Mouse (Mus musculus) lung, postnatal 0 days (tissue): ENCODE measurements at regions not wholly inside any gene's neighbourhood (a gene's known extent, or its start where the extent isn't known, plus 50 kb on each side); places are given as distances from the start of the nearest gene placed in this dataset.

Experiments used
- ATAC-seq: fragments of 200-750 bp; cut with Nextera tagmentation; 2 replicates; pipeline ENCODE4 v1.8.0; 2017; ENCODE audit warnings: moderate library complexity
- DNase-seq: peaks from one replicate; pipeline ENCODE4 v3.0.0-alpha.2; 2016; ENCODE audit warnings: low spot score
- H3K27ac ChIP-seq: fragments of 300-500 bp; sonication (generic); 2 replicates; pipeline ENCODE4 v1.5.1; 2014; ENCODE audit warnings: antibody characterized with exemption, mild to moderate bottlenecking, low read length, mixed read lengths
- H3K27me3 ChIP-seq: fragments of 300-500 bp; sonication (generic); replicated peaks from 2 replicates; pipeline ENCODE4 v1.6.1; 2014; ENCODE audit warnings: low read length, mixed read lengths; ENCODE audit not compliant: insufficient read depth
- H3K36me3 ChIP-seq: fragments of 300-500 bp; sonication (generic); 2 replicates; pipeline ENCODE4 v1.6.1; 2014; ENCODE audit warnings: low read length, mixed read lengths; ENCODE audit not compliant: insufficient read depth
- H3K4me1 ChIP-seq: fragments of 300-500 bp; sonication (generic); 2 replicates; pipeline ENCODE4 v1.6.1; 2014; ENCODE audit warnings: antibody characterized with exemption, low read depth, low read length, mixed read lengths; ENCODE audit not compliant: insufficient read depth
- H3K4me2 ChIP-seq: fragments of 300-500 bp; sonication (generic); replicated peaks from 2 replicates; pipeline ENCODE4 v1.6.1; 2014; ENCODE audit warnings: low read depth, mild to moderate bottlenecking, low read length, moderate library complexity, mixed read lengths
- H3K4me3 ChIP-seq: fragments of 300-500 bp; sonication (generic); 2 replicates; pipeline ENCODE4 v1.5.1; 2014; ENCODE audit warnings: low read depth, low read length
- H3K9ac ChIP-seq: fragments of 300-500 bp; sonication (generic); replicated peaks from 2 replicates; pipeline ENCODE4 v1.6.1; 2014; ENCODE audit warnings: low read depth, mild to moderate bottlenecking
- H3K9me3 ChIP-seq: fragments of 300-500 bp; sonication (generic); 2 replicates; pipeline ENCODE4 v1.6.1; 2016; ENCODE audit warnings: low read length, mixed read lengths
- CTCF ChIP-seq: IDR thresholded peaks from 2 replicates; pipeline ENCODE4 v1.5.1; 2016; ENCODE audit warnings: antibody characterized with exemption, mild to moderate bottlenecking
- EP300 ChIP-seq: IDR thresholded peaks from 2 replicates; pipeline ENCODE4 v1.6.1; 2016; ENCODE audit warnings: antibody characterized with exemption, mild to moderate bottlenecking, control low read depth
- WGBS: fragments of 180-500 bp; shearing (Covaris S2); extraction: QIAGEN DNeasy Blood & Tissue Kit; methylation state at CpG from one replicate; pipeline ENCODE4 v1.1.7; 2014; 5-methylcytosine and 5-hydroxymethylcytosine counted together

DNA sequence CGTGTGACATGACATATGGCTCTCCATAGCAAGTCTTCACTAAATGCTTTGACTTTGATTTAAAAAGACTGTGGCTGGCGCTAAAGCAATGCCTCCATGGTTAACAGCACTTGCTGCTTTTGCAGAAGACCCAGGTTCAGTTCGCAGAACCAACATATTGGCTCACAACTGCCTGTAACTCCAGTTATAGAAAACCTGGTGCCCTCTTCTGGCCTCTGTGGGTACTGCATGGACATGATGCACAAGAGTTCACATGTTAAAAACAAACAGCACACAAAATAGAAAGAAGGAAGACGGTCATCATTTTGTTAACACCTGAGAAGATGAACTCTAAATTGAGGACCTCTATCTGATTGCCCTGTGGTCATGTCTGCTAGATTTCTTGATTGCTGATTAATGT, 423.8 kb downstream of the Rwdd3 start:
- Histone ChIP-seq H3K27me3 (no peaks in the 10 kb centered on the region), H3K4me3 (no peak overlapping the region), H3K27ac (no peak overlapping the region), H3K9me3 (no peaks in the 10 kb centered on the region), H3K4me1 (no peaks in the 10 kb centered on the region), H3K36me3 (no peaks in the 10 kb centered on the region), H3K4me2 (no peak overlapping the region), H3K9ac (no peak overlapping the region)
- 79% methylated on average over 4 of the region's 4 CpGs for WGBS
- ATAC-seq (no peak), DNase-seq (no peak)
- TF ChIP-seq CTCF: peak; percentile 53
- TF ChIP-seq EP300: no peak

DNA sequence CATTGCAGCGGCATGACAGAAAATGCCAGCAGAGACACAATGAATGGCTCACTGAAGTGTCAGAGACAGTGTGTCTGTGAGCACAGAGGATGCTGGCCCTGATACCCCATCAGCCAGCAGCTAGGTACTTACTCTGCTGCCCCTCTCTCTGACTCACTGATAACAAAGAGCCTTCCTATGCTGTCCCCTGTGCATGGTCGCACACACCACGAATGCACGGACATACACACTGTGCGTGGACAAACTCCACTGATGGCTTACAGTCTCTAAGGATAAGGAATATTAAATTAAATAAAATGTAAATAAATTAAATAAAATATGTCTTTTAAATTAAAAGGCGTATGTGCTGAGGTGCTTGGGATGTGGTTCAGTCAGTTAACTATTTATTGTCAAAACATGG, 438.2 kb downstream of the Rwdd3 start:
- TF ChIP-seq EP300 (no peak), CTCF (no peak)
- Histone ChIP-seq H3K4me3 (no peak overlapping the region), H3K27me3 (no peaks in the 10 kb centered on the region), H3K9ac (no peak overlapping the region), H3K4me2 (no peak overlapping the region), H3K9me3 (no peaks in the 10 kb centered on the region), H3K27ac (no peak overlapping the region), H3K4me1 (no peaks in the 10 kb centered on the region), H3K36me3 (no peaks in the 10 kb centered on the region)
- 88% methylated on average over 6 of the region's 6 CpGs for WGBS
- DNase-seq: no peak
- no peak for ATAC-seq

DNA sequence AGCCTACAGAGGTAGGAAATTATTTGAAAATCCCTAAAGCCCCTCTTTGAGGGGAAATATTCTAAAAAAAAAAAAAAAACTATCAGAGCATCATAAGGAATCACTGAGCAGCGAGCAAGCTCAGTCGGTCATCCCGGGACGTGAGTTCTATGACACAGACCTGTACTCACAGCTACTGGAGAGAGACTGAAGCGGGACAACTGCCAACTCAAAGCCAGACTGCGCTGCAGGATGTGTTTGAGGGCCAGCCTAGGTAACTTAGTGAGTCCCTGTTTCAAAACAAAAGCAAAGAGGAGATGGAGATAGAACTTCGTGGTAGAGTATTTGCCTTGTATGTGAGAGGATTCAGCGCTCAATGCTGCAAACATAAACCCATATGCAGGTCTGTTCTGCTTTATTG, 439.1 kb downstream of the Rwdd3 start:
- no peak overlapping the region for H3K4me3 ChIP-seq
- H3K27me3 ChIP-seq: no peaks in the 10 kb centered on the region
- TF ChIP-seq EP300 (no peak), CTCF (no peak)
- H3K9me3 ChIP-seq: no peaks in the 10 kb centered on the region
- H3K9ac ChIP-seq: no peak overlapping the region
- no peak overlapping the region for H3K4me2 ChIP-seq
- WGBS: 92% methylated on average over 8 of the region's 8 CpGs
- no peak overlapping the region for H3K27ac ChIP-seq
- ATAC-seq: no peak
- H3K36me3 ChIP-seq: no peaks in the 10 kb centered on the region
- no peak for DNase-seq
- H3K4me1 ChIP-seq: no peaks in the 10 kb centered on the region

DNA sequence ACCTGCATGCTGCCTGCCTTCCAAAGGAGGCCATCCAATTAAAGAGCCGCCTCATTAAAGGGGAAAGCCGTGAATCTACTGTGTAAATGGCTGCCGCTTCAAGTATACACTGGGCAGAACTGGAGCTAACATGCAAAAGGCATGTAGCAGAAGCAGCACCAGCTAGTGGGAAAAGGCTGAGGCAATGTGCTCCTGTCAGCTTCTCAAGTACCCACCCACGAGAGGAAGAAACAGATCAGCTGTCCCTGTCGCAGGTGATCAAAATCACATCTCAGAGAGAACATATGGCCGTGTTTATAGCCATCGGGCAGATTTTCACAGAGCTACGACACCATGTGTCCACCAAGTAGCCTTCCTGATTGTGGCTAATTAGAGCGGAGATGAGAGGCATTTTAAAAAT, 440.2 kb downstream of the Rwdd3 start:
- no peak overlapping the region for H3K4me3 ChIP-seq
- DNase-seq (no peak), ATAC-seq (no peak)
- H3K27ac ChIP-seq: no peak overlapping the region
- no peak for TF ChIP-seq CTCF
- no peak for TF ChIP-seq EP300
- 76% methylated on average over 9 of the region's 9 CpGs for WGBS
- H3K36me3 ChIP-seq: no peaks in the 10 kb centered on the region
- H3K4me2 ChIP-seq: no peak overlapping the region
- H3K9me3 ChIP-seq: no peaks in the 10 kb centered on the region
- H3K9ac ChIP-seq: no peak overlapping the region
- H3K27me3 ChIP-seq: no peaks in the 10 kb centered on the region
- H3K4me1 ChIP-seq: no peaks in the 10 kb centered on the region

DNA sequence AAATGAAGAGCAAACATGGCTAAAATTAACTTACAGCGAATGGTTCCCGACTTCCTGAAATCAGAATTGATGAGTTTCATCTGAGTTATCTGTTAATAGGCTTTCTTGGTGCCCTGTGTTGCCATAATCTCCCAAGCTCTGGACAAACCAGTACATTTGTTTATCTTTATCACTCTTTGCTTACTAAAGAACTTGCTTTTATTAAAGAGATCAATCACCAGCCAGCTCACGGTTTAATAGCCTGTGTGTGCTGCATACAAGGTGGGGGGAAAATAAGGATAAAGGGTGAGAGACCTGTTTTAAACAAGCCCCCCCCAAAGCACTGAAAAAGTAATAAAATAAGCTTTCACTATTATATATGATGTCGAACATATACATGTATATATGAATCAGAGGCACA, 441.3 kb downstream of the Rwdd3 start:
- H3K27ac ChIP-seq: no peak overlapping the region
- no peaks in the 10 kb centered on the region for H3K9me3 ChIP-seq
- DNase-seq (no peak), ATAC-seq (no peak)
- no peak overlapping the region for H3K9ac ChIP-seq
- WGBS: 42% methylated on average over 4 of the region's 4 CpGs
- H3K4me3 ChIP-seq: no peak overlapping the region
- H3K36me3 ChIP-seq: no peaks in the 10 kb centered on the region
- no peak overlapping the region for H3K4me2 ChIP-seq
- no peaks in the 10 kb centered on the region for H3K27me3 ChIP-seq
- no peak for TF ChIP-seq EP300
- TF ChIP-seq CTCF: no peak
- no peaks in the 10 kb centered on the region for H3K4me1 ChIP-seq

DNA sequence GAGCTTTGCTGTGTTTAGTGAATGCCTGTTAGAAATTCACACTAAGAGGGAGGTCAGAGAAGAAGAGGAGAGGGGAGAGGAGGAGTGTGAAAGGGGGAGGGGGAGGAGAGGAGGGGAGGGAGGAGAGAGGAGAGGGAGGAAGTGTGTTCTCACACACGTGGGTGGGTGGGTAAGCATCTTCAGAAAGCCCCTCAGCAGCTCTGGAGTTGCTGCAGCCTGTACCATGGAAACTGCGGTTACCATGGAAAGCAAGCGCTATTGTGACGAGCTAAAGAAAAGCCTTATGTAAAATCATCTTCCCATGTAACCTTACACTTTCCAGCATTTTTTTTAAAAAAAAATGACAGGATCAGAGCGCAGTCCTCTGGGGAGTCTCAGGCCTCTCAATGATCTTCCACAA, 441.8 kb downstream of the Rwdd3 start:
- Histone ChIP-seq H3K9me3 (no peaks in the 10 kb centered on the region), H3K9ac (no peak overlapping the region), H3K4me1 (no peaks in the 10 kb centered on the region), H3K27me3 (no peaks in the 10 kb centered on the region), H3K4me2 (no peak overlapping the region), H3K27ac (no peak overlapping the region), H3K36me3 (no peaks in the 10 kb centered on the region), H3K4me3 (no peak overlapping the region)
- ATAC-seq: no peak
- WGBS: 32% methylated on average over 5 of the region's 5 CpGs
- no peak for TF ChIP-seq CTCF
- TF ChIP-seq EP300: no peak
- no peak for DNase-seq

DNA sequence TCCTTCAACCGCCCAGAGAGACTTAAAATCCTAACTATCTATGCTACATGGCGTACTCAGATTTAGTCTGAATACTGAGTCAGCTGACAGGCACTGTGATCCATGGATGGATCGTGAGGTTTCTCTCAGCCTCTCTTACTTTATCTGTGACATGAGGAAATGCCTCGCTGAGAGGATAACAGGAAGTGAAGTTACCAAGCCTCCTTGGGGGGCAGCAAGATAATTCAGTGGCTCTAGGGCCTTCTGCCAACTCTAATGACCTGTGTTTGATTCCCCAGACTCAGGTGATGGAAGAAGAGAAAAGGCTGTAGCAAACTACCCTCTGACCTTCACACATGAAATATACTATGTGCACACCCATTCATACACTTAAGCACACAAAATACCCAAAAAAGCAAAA, 486.3 kb downstream of the Rwdd3 start:
- no peak overlapping the region for H3K27ac ChIP-seq
- no peak overlapping the region for H3K4me2 ChIP-seq
- no peak overlapping the region for H3K9ac ChIP-seq
- ATAC-seq (no peak), DNase-seq (no peak)
- TF ChIP-seq CTCF (no peak), EP300 (no peak)
- H3K36me3 ChIP-seq: no peaks in the 10 kb centered on the region
- 47% methylated on average over 4 of the region's 4 CpGs for WGBS
- H3K4me1 ChIP-seq: no peaks in the 10 kb centered on the region
- H3K4me3 ChIP-seq: no peak overlapping the region
- no peaks in the 10 kb centered on the region for H3K9me3 ChIP-seq
- no peaks in the 10 kb centered on the region for H3K27me3 ChIP-seq
